Mouse (Mus musculus) thymus, adult 2 months (tissue): ENCODE results near the gene Phldb1. TPM values are rescaled to one million over a fixed set of nuclear protein-coding genes. Genes with fewer than 3 reads are reported as not detected.

Experiments
- DNase-seq: peaks from one replicate; pipeline ENCODE4 v3.0.0; 2021
- H3K27ac ChIP-seq: fragments of 200-500 bp; 2 replicates; pipeline ENCODE4 v1.5.1; 2012; ENCODE audit warnings: low read length, control low read depth; ENCODE audit not compliant: control insufficient read depth, insufficient read depth
- H3K27me3 ChIP-seq: fragments of 200-500 bp; 2 replicates; pipeline ENCODE4 v1.6.1; 2012; ENCODE audit warnings: mild to moderate bottlenecking, low read length, moderate library complexity, mixed read lengths; ENCODE audit not compliant: control insufficient read depth, insufficient read depth
- H3K36me3 ChIP-seq: fragments of 200-500 bp; 2 replicates; pipeline ENCODE4 v1.6.1; 2012; ENCODE audit warnings: mild to moderate bottlenecking, low read length, moderate library complexity; ENCODE audit not compliant: control insufficient read depth, insufficient read depth
- H3K4me1 ChIP-seq: fragments of 200-500 bp; replicated peaks from 2 replicates; pipeline ENCODE4 v1.6.1; 2012; ENCODE audit warnings: low read length; ENCODE audit not compliant: control insufficient read depth, insufficient read depth
- H3K4me3 ChIP-seq: fragments of 200-500 bp; 2 replicates; pipeline ENCODE4 v1.5.1; 2012; ENCODE audit warnings: mild to moderate bottlenecking, low read length, control low read depth, moderate library complexity; ENCODE audit not compliant: control insufficient read depth, insufficient read depth
- CTCF ChIP-seq: fragments of 200-500 bp; IDR thresholded peaks from 2 replicates; pipeline ENCODE4 v1.5.1; 2012; ENCODE audit warnings: mild to moderate bottlenecking, control low read depth, low read length, moderate library complexity, borderline replicate concordance; ENCODE audit not compliant: control insufficient read depth, poor library complexity, insufficient read depth; ENCODE audit errors: extremely low read depth
- POLR2A ChIP-seq: fragments of 200-500 bp; IDR thresholded peaks from 2 replicates; pipeline ENCODE4 v1.6.1; 2012; ENCODE audit warnings: mild to moderate bottlenecking, low read length, control low read depth, moderate library complexity; ENCODE audit not compliant: control insufficient read depth, poor library complexity, insufficient read depth; ENCODE audit errors: extremely low read depth
- WGBS: fragments of 180-500 bp; shearing (Covaris S2); methylation state at CpG from one replicate; pipeline ENCODE4 v1.1.7; 2018; 5-methylcytosine and 5-hydroxymethylcytosine counted together
- polyA plus RNA-seq: library from polyadenylated mRNA; depleted of rRNA; stranded (reverse); fragments of >200 nt; gene quantifications from 2 replicates; pipeline ENCODE4 v1.2.3, GENCODE M21; 2012

Gene Phldb1
- polyA plus RNA-seq, 1 experiment = 27.3 TPM

DNA sequence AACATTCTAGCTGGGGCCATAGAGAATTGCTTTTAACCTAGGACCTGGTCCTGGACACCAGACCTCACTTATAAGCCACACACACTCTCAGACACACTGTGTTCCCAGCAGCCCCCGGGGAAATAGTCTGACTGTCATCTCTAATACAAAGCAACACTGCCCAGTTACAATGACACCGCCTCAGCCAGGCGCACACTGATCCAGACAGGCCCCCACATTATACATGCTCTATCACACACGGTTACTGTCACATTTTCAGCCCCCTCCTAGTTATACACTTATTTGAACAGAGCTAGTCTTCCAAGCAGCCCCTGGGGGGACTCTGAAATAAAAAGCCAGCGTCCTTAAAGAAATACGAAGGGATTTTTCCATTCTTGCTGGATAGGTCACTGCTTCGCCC is 12.4 kb downstream of the Phldb1 start:
- Histone ChIP-seq H3K36me3 (no peaks in the 10 kb centered on the region), H3K4me1 (peaks cover 31% of the 10 kb centered on the region), H3K27ac (no peak overlapping the region), H3K27me3 (no peaks in the 10 kb centered on the region), H3K4me3 (no peak overlapping the region)
- TF ChIP-seq CTCF (no peak), POLR2A (no peak)
- DNase-seq = no peak
- 76% methylated on average over 7 of the region's 7 CpGs for WGBS

DNA sequence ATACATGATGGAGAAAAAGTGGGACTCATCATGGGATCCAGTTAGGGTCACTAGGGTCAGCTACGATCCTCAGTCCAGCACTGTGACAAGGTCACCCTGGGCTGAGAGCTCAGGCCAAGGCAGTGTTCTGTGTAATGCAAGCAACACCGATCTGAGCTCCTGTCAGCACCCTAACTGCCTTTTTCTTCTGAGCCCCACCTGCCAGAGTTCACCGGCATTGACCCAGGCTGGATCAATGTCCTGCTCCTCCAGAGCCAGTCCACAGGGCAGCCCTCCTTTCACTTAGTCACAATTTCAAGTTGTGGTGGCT is 13.2 kb downstream of the Phldb1 start:
- 87% methylated on average over 3 of the region's 3 CpGs for WGBS
- no peak for DNase-seq
- Histone ChIP-seq H3K4me3 (no peak overlapping the region), H3K27ac (no peak overlapping the region), H3K27me3 (no peaks in the 10 kb centered on the region), H3K4me1 (peaks cover 39% of the 10 kb centered on the region), H3K36me3 (no peaks in the 10 kb centered on the region)
- no peak for TF ChIP-seq POLR2A
- TF ChIP-seq CTCF = no peak

DNA sequence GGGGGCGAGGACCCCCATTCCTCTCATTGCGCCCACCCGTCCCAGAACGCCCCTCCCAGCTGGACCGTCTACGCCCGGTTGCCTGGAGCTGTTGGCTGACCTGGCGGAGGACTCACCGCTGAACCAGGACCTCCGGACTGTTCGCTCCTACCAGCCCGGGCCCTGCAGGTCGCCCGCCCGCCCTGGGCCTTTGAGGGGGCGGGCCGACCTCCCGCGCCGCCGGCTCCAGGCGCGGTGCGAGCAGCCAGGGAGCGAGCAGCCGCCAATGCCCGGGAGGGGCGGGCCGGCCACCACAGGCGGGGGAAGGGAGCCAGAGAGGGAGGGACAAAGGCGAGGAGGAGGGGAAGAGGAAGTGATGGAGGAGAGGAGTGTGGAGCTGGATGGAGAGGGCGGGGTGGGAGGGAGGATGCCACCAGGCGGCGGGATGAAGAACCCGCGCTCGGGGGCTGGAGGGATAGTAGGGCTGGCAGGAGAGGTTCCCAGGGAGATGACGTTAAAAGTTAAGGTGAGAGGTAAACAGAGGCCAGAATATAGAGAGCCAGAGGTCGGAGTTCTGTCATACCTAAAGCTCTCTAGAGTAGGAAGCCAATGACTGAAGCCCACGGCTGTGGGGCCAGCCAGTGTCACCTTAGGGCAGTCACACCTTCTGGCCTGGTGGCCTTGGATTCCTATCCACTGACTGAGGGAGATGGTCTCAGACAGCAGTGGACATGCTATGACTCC is 13.7 kb downstream of the Phldb1 start:
- TF ChIP-seq CTCF (no peak), POLR2A (no peak)
- peaks cover 44% of the 10 kb centered on the region for H3K4me1 ChIP-seq
- DNase-seq = peak; percentile 37

DNA sequence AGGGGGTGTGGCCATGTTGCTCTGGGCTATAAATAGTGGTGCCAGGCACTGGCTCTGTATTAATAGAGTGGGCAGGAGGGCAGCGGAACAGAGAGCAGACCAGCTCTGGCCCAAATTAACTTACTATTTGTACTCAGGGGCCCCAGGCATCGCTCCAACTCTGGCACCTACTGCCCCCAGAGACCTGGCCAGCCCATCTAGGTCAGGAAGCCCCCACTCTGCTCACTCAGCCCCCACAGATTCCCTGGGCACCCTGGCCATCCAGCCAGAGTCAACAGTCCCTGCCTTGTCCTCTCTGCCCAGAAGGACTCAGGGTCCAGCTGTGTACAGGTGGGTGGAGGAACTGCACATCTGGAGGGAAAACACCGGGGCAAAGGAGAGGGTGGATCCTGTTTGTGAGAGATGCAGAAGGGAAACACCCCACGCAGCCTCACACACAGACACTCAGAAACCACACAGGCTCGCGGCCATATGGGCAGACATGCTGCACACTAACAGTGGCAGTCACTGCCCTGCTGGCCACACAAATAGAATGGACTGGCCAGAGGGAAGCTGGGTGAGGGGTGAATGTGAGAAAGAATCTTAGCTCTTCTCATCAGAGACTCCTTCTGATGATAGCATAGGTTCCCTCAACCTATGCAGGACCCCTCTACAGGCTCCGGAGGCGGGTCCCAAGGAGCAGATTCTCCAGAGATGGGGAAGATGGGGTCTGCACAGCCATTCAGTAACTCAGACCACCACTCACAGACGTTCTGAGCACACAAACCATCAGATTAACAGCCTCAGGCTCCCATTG is 14.4 kb downstream of the Phldb1 start:
- H3K27ac ChIP-seq = no peak overlapping the region
- no peaks in the 10 kb centered on the region for H3K27me3 ChIP-seq
- 23% methylated on average over 9 of the region's 9 CpGs for WGBS
- TF ChIP-seq POLR2A (no peak), CTCF (no peak)
- no peaks in the 10 kb centered on the region for H3K36me3 ChIP-seq
- no peak for DNase-seq
- peaks cover 44% of the 10 kb centered on the region for H3K4me1 ChIP-seq
- peak overlapping the region; percentile 47 for H3K4me3 ChIP-seq

More for the DNA sequence above, 13.7 kb downstream of the Phldb1 start:
- Histone ChIP-seq H3K36me3 (no peaks in the 10 kb centered on the region), H3K27me3 (no peaks in the 10 kb centered on the region), H3K27ac (no peak overlapping the region), H3K4me3 (peak overlapping the region; percentile 47)
- 2% methylated on average over 40 of the region's 40 CpGs for WGBS

GRCm38 (mm10) chr9:44719632-44720357 is 15.2 kb downstream of the Phldb1 start:
- 93% methylated on average over 8 of the region's 8 CpGs for WGBS
- Histone ChIP-seq H3K27ac (no peak overlapping the region), H3K4me3 (no peak overlapping the region), H3K27me3 (no peaks in the 10 kb centered on the region), H3K36me3 (no peaks in the 10 kb centered on the region), H3K4me1 (peaks cover 44% of the 10 kb centered on the region)
- DNase-seq = no peak
- TF ChIP-seq POLR2A (no peak), CTCF (no peak)

DNA sequence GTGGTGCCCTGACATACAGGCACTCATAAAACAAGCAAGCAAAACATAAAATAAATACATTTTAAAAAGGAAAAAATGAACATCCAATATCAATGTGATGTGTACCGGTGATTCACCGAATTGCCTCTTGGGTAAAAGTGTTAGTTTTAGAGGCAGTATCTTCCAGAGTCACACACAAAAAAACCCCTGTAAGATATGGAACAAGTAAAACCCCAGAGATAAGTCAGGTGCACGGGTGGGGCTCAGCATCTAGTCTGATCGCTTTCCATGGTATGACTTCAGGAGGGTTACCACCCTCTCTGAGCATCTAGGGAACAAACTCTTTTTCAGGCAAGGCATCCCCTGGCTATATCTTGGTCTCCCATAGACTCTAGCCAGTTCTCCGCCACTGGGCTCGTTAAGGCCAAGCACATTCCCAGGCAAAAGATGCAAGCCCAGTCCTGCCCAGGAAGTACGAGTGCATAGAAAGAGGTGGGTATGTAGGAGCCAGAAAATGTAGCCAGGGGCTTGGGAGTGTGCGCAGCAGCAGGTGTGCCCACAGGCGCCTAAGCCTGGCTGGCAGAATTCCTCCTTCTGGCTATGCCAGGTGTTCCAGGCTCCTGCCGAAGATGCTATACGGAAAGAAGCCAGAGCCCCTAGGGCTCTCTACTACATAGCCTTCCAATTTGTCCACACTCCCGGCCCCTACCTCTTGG is 15.9 kb downstream of the Phldb1 start:
- DNase-seq = no peak
- no peak overlapping the region for H3K4me3 ChIP-seq
- no peak overlapping the region for H3K27ac ChIP-seq
- 87% methylated on average over 12 of the region's 12 CpGs for WGBS
- no peaks in the 10 kb centered on the region for H3K36me3 ChIP-seq
- H3K4me1 ChIP-seq = peaks cover 44% of the 10 kb centered on the region
- TF ChIP-seq CTCF (no peak), POLR2A (no peak)
- H3K27me3 ChIP-seq = no peaks in the 10 kb centered on the region
